Mouse (Mus musculus): Measurements from ENCODE around the gene Phactr1.

Phactr1 gene

DNA sequence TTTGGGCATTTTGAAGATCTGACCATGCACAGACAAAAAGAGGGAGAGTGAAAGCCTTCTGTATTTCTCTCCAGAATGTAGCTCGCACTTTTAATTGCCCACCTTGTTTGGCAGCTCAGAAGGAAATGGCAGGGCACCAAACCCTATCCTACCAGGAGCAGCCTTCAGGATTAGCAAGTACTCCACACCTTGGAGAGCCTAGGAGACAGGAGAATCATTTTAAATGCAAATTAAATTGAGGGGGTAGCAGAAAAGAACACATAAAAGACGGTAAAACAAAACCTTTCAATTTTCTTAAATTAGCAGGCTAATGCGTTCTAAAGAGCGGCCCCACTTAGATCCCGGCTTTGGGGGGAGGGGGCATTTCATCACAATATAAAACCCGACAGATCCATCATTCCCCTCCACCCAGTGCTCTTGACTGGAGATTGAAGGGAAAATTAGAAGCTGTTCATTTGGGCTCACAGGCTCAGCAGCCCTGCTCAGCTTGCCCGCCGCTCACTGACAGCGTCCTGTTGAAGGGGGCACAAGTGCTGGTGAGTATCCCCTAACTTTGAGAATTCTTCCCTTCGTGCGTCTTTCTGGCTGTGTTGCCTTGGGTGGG, at the start of gene Phactr1:
TSS of gene Phactr1 (plus strand) at position 233 of the 604 bp plus-strand sequence.
- DNase-seq (ENCODE audit: low spot score), result no peak

DNA sequence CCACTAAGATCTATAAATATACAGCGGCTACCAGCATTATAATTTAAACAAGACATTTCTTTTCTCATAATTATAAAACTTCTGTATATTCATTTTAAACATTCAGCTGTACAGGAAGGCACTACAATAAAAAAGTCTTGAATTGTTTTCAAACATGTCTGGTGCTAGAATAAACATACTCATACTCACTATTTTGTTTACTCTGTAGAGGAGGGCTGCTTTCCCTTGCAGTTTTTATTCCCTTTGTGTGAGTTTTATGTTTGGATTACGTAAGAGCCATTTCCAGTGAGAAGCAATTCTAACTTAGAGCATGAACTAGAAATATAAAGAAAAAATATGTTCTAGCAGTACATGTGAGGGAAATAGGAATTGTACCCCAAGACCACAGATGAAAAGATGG, 45.5 kb upstream of the Phactr1 start:
- no peak for DNase-seq (ENCODE audit: low spot score)

DNA sequence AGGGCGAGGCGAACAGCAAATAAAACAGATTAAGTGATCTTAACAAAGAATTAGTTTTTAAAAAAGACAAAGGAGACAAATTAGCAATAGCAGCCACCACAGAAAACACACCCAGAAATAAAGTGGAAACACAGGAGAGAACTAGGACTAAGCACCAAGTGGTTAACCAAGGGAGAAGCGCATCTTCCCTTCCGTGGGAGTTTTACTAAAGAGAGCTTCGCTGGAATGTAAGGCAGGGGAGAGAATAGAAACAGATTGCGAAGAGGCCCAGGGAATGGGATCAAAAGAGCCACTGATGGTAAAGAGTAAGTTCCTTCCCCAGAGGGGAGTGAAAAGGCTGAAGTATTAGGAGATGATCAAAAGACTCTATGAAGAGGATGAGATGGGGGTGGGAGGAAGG, 30.2 kb upstream of the Phactr1 start:
- no peak for DNase-seq (ENCODE audit: low spot score)

DNA sequence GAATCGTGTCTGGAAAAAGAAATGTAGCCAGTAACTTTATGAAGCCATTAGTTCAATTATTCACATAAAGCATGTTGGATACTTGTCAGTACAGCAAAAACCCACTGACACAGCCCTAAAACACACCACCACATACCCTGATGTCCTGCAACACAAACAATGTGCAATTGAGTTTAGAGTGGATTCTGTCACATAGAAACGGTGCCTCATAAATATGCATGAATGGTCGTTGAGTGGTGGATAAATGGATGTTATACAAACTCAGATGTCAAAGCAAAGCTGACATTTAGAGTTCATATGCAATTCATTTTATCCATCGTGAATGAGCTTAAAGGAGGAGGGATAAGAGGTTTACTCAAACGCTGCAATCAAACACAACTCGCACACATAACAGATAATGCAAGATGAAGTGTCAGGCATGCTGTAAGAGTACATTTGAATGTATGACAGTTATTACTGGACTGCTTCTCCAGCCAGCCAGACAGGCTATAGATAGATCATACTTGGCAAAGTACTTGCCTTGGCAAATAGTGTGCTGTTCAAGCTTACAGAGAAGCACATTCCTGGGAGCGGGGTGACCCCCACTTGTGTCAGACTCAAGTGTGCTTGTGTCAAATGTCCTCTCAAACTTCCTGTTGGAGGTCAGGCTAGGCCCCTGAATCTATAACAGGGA, 23.6 kb upstream of the Phactr1 start:
- no peak for DNase-seq (ENCODE audit: low spot score)

DNA sequence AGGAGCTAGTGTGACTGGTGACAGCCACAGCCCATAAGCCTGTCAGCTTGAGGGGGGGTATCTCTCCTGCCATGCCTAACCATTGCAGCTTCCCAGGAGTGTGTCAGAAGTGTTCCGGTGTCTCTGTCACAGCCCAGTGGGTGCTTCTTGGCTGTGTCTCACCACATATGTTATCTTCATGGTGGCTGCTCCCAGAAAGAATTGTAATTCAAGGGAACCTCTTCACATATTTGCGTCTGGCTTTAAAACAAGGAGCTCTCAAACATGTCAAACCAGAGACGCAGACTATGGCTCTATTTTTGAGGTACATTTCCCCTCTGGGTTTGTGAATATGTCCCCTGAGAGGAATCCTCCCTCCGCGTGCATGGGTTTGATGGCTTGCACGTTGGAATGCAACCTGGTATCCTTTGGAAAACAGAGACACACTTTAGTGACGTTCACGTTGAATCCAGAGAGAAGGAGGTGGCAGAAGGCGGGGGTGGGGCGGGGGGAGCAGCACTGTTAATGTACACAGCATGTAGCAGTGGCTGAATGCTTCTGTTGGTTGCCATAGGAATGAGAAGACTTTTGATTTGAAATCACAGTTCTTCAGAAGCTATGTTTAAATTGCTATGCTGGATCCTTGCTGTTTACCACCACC, 8.7 kb upstream of the Phactr1 start:
- no peak for DNase-seq (ENCODE audit: low spot score)

DNA sequence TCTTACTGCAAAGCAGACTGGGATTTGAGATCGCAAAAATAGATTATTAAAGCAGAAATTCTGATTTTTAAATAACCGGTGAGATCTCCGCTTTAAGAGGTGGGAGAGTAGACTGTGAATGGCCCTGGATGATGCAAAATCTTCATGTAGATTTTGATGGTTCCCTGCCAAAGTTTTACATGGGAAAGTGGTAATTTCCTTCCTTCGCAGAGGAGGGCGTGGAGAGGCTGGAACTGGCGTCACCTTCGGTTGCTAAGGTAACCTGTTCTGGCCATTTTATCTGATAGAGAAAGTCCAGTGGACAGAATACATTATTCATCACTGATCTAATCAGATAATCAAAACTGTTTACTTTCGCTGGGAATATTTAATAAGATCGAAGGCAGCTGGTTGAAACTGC, 876 bp downstream of the Phactr1 start:
- peak; percentile 56 for DNase-seq (ENCODE audit: low spot score)

DNA sequence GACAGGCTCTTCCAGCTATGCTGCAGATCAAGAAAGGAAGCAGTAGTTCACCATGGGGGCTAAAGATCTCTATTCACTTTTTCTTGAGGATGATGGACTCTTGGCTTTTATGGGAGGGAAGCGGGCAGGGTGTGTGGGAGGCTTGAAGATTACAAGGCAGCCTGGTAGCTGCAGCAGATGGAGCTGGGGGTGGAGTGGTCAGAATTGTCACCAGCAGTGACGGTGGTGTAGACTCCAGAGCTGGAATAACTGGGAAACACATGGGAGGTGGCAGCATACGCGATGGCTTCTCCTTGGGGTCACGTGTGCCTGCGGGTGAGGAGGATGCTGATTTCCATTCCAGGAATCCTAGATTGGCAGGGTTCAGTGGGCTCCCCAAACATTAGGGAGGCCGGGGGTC, 3.8 kb downstream of the Phactr1 start:
- DNase-seq (ENCODE audit: low spot score), result peak; percentile 85

DNA sequence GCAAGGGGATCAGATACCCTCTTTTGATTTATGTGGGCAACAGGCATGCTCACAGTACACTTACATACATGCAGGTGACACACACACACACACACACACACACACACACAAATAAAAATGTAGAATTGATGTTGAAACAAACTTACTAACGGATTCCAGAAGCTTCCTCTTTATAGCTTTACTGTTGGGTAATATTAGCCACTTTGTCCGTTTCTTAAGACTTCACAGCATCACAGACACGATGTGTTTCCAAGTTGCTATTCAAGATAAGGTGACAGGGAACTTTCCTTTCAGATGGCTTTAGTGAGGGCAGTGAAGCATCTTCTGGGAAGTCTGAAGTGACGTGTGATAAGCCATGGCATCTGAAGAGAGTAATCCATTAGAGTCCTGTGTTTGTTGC, 11.8 kb downstream of the Phactr1 start:
- no peak for DNase-seq (ENCODE audit: low spot score)

DNA sequence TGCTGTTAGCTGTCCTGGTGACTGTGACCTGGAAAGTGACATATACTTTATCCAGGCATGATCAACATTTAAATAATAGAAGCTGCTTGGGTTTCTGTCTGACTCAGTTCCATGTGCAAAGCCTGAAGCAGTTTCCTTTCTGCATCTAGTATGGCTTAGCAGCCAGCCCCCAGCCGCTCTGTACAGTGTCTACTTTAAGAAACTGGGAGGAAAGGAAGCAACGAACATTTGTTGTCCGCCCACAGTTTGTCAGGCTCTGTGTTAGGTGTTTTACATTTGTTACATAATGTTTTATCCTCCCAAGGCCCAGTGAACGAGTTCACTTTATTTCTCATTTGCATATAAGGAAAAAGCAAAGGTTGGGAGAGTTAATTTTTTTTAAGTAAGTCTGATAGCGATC, 16.2 kb downstream of the Phactr1 start:
- DNase-seq (ENCODE audit: low spot score), result peak; percentile 76

DNA sequence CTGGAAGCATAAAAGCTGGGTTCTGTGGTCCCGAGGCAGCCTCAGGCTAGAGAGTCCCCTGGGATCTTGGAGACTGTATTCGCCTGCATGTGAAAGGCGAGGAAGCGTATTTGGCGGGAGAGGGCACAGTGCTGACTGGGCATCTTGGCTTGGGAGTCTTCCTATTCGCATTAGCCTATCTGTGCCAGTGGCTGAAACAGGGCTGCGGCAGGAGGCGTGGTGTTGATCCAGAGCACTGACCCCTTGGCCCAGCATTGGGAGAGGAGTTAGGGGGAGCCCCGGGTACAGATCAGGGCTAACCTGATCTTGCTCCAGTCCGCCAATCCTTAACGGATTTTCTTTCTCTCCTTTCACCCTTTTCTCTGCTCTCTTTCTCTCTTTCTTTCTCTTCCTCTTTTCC, 28.7 kb downstream of the Phactr1 start:
- DNase-seq (ENCODE audit: low spot score), result no peak

DNA sequence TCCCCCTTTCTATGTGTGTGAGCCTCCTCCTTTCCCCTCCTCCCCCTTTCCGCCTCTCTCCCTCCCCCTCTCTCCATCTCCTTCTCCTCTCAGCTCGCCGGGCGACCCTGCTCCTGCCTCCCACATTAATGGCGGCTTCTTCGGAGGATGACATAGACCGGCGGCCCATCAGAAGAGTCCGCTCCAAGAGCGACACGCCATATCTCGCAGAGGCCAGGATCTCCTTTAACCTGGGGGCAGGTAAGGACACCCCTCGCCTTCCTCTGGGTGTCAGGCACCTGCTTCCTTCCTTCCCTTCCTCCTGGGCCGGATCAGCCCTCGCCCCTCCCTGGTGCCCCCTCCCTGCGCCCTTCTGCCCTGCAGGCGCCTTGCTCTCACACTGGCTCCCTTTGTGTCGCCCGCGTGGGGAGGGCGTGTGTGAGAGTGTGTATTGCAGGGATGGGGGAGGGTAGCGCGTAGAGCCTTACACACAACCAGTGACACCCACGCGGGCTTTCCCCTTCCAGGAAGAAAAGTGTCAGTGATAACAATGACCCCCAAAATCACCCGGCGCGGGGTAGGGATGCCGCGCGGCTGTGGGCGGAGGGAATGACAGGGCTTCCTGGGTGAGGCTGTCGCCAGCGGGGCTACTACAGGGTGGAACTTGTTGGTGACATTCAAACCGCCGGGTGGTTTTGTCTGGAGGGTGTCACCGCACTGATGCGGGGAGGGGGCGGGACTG, 29.3 kb downstream of the Phactr1 start:
- DNase-seq (ENCODE audit: low spot score), result no peak

DNA sequence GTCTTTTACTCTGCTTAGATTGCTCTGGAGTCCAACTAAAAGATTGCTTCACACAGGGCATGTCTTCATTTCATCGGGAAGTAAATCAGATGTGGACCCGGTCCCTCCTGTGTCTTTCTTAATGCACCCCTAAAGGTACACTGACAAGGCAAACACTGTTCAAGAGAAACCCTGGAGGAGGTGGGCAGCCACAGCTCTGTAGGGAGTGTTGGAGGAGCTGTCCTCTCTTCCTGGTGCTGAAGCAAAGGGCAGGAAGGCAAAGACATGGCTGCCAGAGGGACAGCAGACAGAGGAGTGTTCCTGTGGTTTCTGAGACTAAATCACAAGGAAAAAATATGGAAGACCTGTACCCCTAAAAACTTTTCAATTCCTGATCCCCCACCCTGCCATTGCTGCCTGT, 31.1 kb downstream of the Phactr1 start:
- no peak for DNase-seq (ENCODE audit: low spot score)

DNA sequence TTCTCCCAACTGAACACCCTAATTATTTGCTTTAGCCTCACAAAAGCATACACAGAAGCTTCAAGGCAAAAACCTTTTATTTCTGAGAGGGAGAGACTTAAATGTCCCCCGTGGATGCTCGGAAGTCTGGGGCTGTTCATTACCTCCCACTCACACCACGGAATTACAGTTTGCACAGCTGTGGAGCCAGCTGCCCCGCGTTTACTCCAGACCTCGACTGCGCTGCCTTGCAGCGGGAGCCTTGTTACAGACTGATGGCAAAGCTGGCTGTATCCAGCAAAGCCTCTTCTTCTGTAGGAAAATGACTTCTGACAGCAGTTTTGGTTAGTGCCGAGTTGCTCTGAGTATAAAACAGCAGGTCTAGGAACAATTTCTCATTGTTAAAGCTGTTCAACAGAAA, 39.0 kb downstream of the Phactr1 start:
- no peak for DNase-seq (ENCODE audit: low spot score)

DNA sequence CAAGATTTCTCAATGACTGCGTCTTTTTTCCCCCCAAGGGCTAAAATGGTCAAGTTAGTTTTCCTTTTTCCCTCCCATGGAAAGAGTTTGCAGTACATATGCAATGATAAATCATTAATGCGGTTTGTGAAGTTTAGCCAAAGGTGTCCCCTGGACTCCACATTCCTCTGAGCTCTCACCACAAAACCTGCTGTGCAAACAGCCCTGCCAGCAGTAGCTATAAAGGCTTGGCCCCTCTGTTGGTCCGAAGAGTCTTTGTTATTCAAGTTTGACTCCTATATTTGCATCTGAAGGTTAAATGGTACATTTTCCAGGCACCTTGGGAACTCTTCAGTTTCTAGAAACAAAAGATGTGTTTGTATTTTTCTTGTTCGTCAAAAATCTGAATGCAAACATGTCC, 39.7 kb downstream of the Phactr1 start:
- no peak for DNase-seq (ENCODE audit: low spot score)

DNA sequence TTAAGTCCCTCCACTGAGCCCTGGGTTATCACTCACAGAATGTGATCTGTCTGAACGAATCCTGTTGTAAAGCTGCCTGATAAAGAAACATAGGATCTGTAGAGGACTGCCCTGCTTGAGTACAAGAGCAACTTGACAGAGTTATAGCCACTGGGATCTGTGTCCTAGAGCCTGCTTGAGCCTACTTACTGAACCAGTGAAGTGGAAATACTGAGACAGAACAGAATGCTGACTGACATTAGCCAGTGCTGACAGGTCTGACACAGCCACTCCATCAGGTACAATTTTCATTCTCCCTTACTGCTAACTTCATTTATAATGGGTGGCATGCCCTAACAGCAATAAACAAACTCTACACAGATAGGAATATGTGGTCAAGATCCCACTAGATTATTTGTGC, 40.2 kb downstream of the Phactr1 start:
- no peak for DNase-seq (ENCODE audit: low spot score)

DNA sequence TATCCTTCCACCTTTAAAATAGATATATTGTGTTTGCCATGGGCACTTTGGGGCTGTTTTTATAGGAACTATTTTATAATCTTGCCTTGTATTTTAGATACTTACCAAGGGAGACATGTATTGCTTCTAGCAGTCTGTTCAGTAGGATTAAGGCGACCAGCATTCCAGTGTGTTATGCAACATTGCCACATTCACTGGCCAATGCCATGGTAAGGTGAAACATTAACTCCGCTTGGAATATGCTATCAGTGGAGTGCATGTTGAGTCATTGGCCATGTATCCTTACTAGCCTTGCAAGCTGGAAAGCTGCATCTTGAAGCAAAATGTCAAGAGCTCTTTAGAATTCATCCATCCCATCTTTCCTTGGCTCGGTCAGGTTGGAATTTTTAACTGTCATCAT, 43.6 kb downstream of the Phactr1 start:
- DNase-seq (ENCODE audit: low spot score), result no peak

DNA sequence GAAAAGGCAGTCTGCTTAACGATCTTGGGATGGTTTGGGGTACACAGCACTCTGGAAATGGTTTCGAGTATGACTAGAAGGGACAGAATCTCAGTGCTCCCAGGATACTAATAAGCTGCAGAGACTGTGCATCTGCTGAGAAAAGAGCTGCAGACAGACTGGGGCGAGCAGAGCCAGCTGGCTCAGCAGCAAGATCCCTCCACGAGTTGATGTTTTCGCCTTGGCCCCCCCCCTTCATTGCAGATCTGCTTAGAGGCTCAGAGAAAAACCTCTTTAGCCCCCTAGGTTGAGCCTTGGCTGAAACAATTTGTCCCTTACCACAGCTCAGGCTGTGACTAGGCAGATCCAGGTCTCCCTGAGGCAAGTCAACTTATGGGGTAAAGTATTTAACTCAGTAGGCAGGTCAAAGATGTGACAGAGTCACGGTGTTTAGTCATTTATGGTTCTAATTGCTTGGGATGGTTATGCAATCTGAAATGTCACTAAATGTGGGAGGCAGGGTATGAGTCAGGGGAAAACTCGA, 45.3 kb downstream of the Phactr1 start:
- DNase-seq (ENCODE audit: low spot score), result no peak

DNA sequence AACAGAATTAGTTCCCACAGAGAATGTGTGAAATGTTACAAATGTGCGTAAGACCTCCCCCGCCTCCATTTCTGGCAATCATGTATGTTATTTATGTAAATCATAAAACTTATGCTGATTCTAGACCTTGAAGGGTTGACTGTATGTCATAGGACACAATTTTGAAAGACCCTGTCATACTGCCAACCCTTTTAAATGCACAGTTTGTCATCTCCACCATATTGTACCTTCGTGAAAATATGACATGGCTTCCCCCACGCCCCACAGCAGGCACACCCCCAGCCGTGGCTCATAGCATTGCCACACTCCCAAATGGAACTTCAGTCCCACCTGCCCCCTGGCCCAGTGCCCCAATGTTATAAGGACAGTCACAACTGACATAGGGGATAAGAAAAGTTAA, 57.1 kb downstream of the Phactr1 start:
- no peak for DNase-seq (ENCODE audit: low spot score)

DNA sequence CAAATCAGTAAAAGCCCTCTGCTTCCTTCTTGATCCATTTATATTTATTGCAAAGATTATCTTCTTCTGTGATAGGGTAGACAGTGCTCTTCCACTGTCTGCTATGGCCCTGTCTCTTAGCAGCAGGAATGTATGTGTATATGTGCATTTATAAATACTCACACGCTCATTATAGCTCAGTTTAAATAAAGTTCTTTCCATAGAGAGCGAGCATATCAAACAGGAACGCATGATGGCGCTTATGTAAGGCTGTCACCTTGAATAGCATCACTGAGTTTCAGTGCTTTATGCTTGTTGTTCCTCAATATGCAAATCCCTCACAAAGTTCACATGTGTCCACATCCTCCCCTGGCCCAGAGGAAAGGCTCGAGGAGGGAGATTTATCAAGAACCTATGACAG, 57.7 kb downstream of the Phactr1 start:
- no peak for DNase-seq (ENCODE audit: low spot score)

DNA sequence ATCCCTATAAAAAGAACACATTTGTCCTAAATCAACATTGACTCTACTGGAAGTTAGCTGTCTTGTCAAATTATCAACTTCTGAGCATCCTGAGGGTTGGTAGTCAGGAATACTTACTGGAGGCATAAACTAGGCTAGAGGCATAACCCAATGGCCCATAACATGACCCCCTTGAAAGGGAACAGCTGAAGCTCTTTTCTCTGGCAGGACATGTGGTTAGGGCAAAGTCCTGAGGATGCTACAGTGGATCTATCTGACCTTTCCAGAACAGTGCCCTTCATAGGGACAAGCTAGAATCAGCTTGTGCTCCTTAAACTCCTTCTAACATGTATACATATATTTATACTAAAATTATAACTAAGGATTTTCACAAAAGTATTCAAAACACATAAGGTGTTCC, 61.8 kb downstream of the Phactr1 start:
- no peak for DNase-seq (ENCODE audit: low spot score)

DNA sequence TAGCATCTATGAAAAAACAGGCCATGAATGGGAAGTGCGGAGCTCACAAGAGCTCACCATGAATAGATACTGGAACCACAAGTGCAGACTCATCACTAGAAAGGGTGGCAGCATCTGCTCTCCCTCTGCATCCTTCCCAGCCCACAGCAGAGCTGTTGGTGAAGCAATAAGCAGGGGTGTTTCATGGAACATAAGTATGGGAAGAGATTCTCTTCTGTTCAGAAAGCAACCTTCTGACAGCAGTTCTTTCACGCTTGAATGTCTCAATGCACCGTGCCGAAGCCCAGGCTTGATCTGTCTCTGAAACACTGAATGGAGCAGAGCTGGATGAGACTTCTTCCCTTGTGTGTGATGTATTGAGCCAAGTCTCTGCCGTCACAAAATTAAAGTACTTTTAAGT, 64.0 kb downstream of the Phactr1 start:
- no peak for DNase-seq (ENCODE audit: low spot score)

DNA sequence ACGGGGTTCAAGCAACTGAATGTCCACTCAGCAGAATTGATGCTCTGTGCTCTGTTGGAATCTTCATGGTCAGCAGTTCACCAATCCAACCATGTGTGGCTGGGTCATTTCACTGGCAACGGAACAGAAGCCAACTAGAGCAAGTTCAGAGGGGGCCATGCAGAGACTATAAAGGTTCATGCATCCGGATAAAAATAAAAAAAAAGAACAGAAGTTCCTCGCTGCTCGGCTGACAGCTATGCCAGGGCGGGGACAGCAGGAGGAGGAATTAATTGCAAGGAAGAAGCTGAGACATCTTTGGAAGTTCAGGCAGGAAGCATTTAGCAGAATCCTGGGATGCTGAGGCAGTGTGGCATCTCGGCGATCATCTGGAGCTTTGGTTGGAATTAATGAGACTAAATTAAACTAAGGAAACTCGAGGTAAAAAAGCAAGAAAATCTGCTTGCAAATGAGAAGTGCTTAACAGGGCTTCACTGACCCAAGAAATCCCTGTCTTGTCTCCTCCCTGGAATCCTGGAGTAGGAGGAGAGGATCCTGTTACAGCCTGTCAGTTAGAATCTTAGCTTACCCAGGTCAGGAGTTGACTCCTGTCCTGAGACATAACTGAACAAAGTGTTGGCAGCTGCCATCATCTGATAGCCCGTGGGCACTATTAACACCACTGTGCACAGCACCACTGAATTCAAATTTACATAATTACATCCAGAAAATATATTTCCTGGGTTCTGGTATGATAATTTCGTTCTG, 77.4 kb downstream of the Phactr1 start:
- no peak for DNase-seq (ENCODE audit: low spot score)
